ENCODE assay signal across 19 mouse cellular contexts in the genomic region with DNA sequence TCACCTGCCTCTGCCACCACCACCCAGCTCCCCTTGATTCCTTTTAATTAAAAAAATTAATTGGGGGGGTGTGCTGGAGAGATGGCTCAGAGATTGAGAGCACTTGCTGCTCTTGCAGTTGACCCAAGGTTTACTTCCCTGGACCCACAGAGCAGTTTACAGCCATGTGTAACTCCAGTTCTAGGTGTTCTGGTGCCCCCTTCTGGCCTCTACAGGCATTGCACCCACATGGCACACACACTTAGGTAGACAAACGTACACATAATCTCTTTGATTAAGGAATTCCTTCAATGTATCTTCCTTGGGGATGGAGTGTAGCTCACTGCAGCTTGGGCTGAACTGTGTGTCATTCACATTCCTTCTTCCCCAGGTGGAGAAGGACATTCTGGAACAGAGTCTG. TPM values are rescaled to one million over a fixed set of nuclear protein-coding genes. Genes with fewer than 3 reads are reported as not detected.
DNase-seq lines count a peak whose midpoint lies in the region; ATAC-seq and TF ChIP-seq lines count a peak whose summit lies in the region.
"Had no signal": no experiment of that assay in that cellular context is flagged by ENCODE, and none has a peak within 500 bp of the region (broad histone marks: within the 10 kb centered on the region; RNA-seq: fewer than 3 reads in every experiment).

No protein-coding gene starts in this region.

- no peaks in the 10 kb centered on the region for H3K4me1 ChIP-seq in heart, postnatal 0 days (ENCODE audit: control insufficient read depth, insufficient read depth)
- H3K4me1 ChIP-seq in heart, embryonic 10.5 days, result no peaks in the 10 kb centered on the region
- H3K4me1 ChIP-seq in lung, postnatal 0 days (ENCODE audit: insufficient read depth, low read depth, low read length), result no peaks in the 10 kb centered on the region
- no peaks in the 10 kb centered on the region for H3K4me1 ChIP-seq in stomach, postnatal 0 days (replicated peaks; ENCODE audit: control insufficient read depth, insufficient read depth)
- H3K4me1 ChIP-seq in hindbrain, embryonic 11.5 days (replicated peaks; ENCODE audit: control insufficient read depth, insufficient read depth, low read length), result no peaks in the 10 kb centered on the region
- H3K4me1 ChIP-seq: embryonic facial prominence, embryonic 13.5 days; limb, embryonic 13.5 days had no signal

- no peak for DNase-seq in heart, postnatal 0 days (ENCODE audit: low spot score)
- no peak for DNase-seq in heart, embryonic 10.5 days (ENCODE audit: low spot score)
- DNase-seq in lung, postnatal 0 days (ENCODE audit: low spot score), result no peak
- no peak for DNase-seq in lung, postnatal 4 days
- peak; percentile 80 for DNase-seq in R1 (ENCODE audit: low read depth, low spot score)
- no peak for DNase-seq in stomach, postnatal 0 days (ENCODE audit: low spot score)
- no peak for DNase-seq in hindbrain, embryonic 11.5 days (ENCODE audit: low spot score)
- DNase-seq in Muller cell, postnatal 12 days (ENCODE audit: inconsistent ontology term), result no peak
- DNase-seq: adrenal gland, postnatal 36 days; cerebellum, adult 11-12 months; heart, postnatal 36 days; kidney, adult 11 months; lung, postnatal 10 days; right cerebral cortex, postnatal 4 days; thymus, postnatal 25 days had no signal

- WGBS in heart, postnatal 0 days, result 50% methylated on average over 1 of the region's 1 CpGs
- WGBS in heart, embryonic 10.5 days, result 72% methylated on average over 1 of the region's 1 CpGs
- 81% methylated on average over 1 of the region's 1 CpGs for WGBS in lung, postnatal 0 days
- 77% methylated on average over 1 of the region's 1 CpGs for WGBS in stomach, postnatal 0 days
- 78% methylated on average over 1 of the region's 1 CpGs for WGBS in hindbrain, embryonic 11.5 days

- H3K27ac ChIP-seq in heart, postnatal 0 days (ENCODE audit: low read depth), result no peak overlapping the region
- no peak overlapping the region for H3K27ac ChIP-seq in heart, embryonic 10.5 days
- no peak overlapping the region for H3K27ac ChIP-seq in lung, postnatal 0 days (ENCODE audit: low read length)
- H3K27ac ChIP-seq in stomach, postnatal 0 days (replicated peaks), result no peak overlapping the region
- H3K27ac ChIP-seq in hindbrain, embryonic 11.5 days (ENCODE audit: low read depth, low read length), result no peak overlapping the region
- H3K27ac ChIP-seq: embryonic facial prominence, embryonic 13.5 days; limb, embryonic 13.5 days had no signal

- no peaks in the 10 kb centered on the region for H3K27me3 ChIP-seq in heart, postnatal 0 days (ENCODE audit: control insufficient read depth, insufficient read depth, low read length)
- H3K27me3 ChIP-seq in heart, embryonic 10.5 days (ENCODE audit: insufficient read depth, poor library complexity, severe bottlenecking), result peaks cover 38% of the 10 kb centered on the region
- no peaks in the 10 kb centered on the region for H3K27me3 ChIP-seq in lung, postnatal 0 days (replicated peaks; ENCODE audit: insufficient read depth, low read length)
- H3K27me3 ChIP-seq in stomach, postnatal 0 days (ENCODE audit: control insufficient read depth, insufficient read depth, low read length), result no peaks in the 10 kb centered on the region
- no peaks in the 10 kb centered on the region for H3K27me3 ChIP-seq in hindbrain, embryonic 11.5 days (ENCODE audit: control insufficient read depth, insufficient read depth, low read length)

- no peak overlapping the region for H3K4me3 ChIP-seq in heart, postnatal 0 days (ENCODE audit: low read depth, low read length)
- no peak overlapping the region for H3K4me3 ChIP-seq in heart, embryonic 10.5 days
- H3K4me3 ChIP-seq in lung, postnatal 0 days (ENCODE audit: low read depth, low read length), result no peak overlapping the region
- H3K4me3 ChIP-seq in stomach, postnatal 0 days (ENCODE audit: low read depth, low read length), result no peak overlapping the region
- no peak overlapping the region for H3K4me3 ChIP-seq in hindbrain, embryonic 11.5 days (ENCODE audit: low read depth, low read length)
- H3K4me3 ChIP-seq: embryonic facial prominence, embryonic 13.5 days; limb, embryonic 13.5 days had no signal

- no peaks in the 10 kb centered on the region; the same call in 1 of the 2 replicates for H3K9me3 ChIP-seq in heart, postnatal 0 days (replicated peaks; ENCODE audit: control insufficient read depth, low read length)
- 0 out of 2 replicates have a peak, but pooled peaks cover 2% of the 10 kb centered on the region for H3K9me3 ChIP-seq in heart, embryonic 10.5 days
- H3K9me3 ChIP-seq in lung, postnatal 0 days (ENCODE audit: low read length), result no peaks in the 10 kb centered on the region
- H3K9me3 ChIP-seq in stomach, postnatal 0 days (ENCODE audit: control insufficient read depth, low read length), result no peaks in the 10 kb centered on the region
- H3K9me3 ChIP-seq in hindbrain, embryonic 11.5 days (ENCODE audit: control insufficient read depth, low read length), result peaks cover 3% of the 10 kb centered on the region; the same call in 1 of the 2 replicates
- H3K9me3 ChIP-seq: limb, embryonic 13.5 days had no signal

- H3K9ac ChIP-seq in heart, postnatal 0 days (replicated peaks; ENCODE audit: low read depth, low read length), result no peak overlapping the region
- no peak overlapping the region for H3K9ac ChIP-seq in lung, postnatal 0 days (replicated peaks; ENCODE audit: low read depth)
- no peak overlapping the region for H3K9ac ChIP-seq in stomach, postnatal 0 days (ENCODE audit: low read length)
- H3K9ac ChIP-seq in hindbrain, embryonic 11.5 days (ENCODE audit: low read depth, low read length), result no peak overlapping the region
- H3K9ac ChIP-seq: embryonic facial prominence, embryonic 13.5 days; limb, embryonic 13.5 days had no signal

- ATAC-seq in heart, postnatal 0 days (ENCODE audit: insufficient read depth, low read depth), result no peak
- no peak for ATAC-seq in lung, postnatal 0 days
- no peak for ATAC-seq in stomach, postnatal 0 days (ENCODE audit: low FRiP score, low TSS enrichment)
- ATAC-seq in hindbrain, embryonic 11.5 days (ENCODE audit: low FRiP score), result no peak

- no peaks in the 10 kb centered on the region for H3K36me3 ChIP-seq in heart, postnatal 0 days (replicated peaks; ENCODE audit: control insufficient read depth, insufficient read depth, low read length)
- no peaks in the 10 kb centered on the region for H3K36me3 ChIP-seq in heart, embryonic 10.5 days
- H3K36me3 ChIP-seq in lung, postnatal 0 days (ENCODE audit: insufficient read depth, low read length), result no peaks in the 10 kb centered on the region
- no peaks in the 10 kb centered on the region for H3K36me3 ChIP-seq in stomach, postnatal 0 days (ENCODE audit: control insufficient read depth, insufficient read depth, low read length)
- H3K36me3 ChIP-seq in hindbrain, embryonic 11.5 days (ENCODE audit: control insufficient read depth, insufficient read depth, low read length), result no peaks in the 10 kb centered on the region
- H3K36me3 ChIP-seq: embryonic facial prominence, embryonic 13.5 days; limb, embryonic 13.5 days had no signal

- 0 out of 2 replicates have a peak, but pooled peaks have one; percentile 2 for TF ChIP-seq CTCF in heart, postnatal 0 days (IDR thresholded peaks at IDR 0.05; ENCODE audit: low read depth)
- TF ChIP-seq CTCF in lung, postnatal 0 days (IDR thresholded peaks at IDR 0.05), result peak; percentile 42
- peak; percentile 50 for TF ChIP-seq CTCF in stomach, postnatal 0 days (IDR thresholded peaks at IDR 0.05; ENCODE audit: low read depth)

- no peak for TF ChIP-seq EP300 in heart, postnatal 0 days (IDR thresholded peaks at IDR 0.05; ENCODE audit: low read depth)
- TF ChIP-seq EP300 in lung, postnatal 0 days (IDR thresholded peaks at IDR 0.05), result no peak
- no peak for TF ChIP-seq EP300 in stomach, postnatal 0 days (optimal IDR thresholded peaks at IDR 0.05)

- no peak overlapping the region for H3K4me2 ChIP-seq in heart, postnatal 0 days (ENCODE audit: low read depth, low read length)
- no peak overlapping the region for H3K4me2 ChIP-seq in lung, postnatal 0 days (replicated peaks; ENCODE audit: low read depth, low read length)
- H3K4me2 ChIP-seq in stomach, postnatal 0 days (replicated peaks; ENCODE audit: low read depth), result no peak overlapping the region
- H3K4me2 ChIP-seq in hindbrain, embryonic 11.5 days (replicated peaks; ENCODE audit: low read depth, low read length), result no peak overlapping the region
- H3K4me2 ChIP-seq: embryonic facial prominence, embryonic 13.5 days; limb, embryonic 13.5 days; midbrain, embryonic 11.5 days had no signal

RNA-seq across cellular contexts. Expression of a gene that starts 17.5 kb away (rescaled TPM):
- total RNA-seq in heart, postnatal 0 days (2014; rRNA removed; ENCODE audit: low replicate concordance), result 0.66 and 1.2 TPM in 2 replicates
- 0.41 and 0.48 TPM in 2 replicates for polyA plus RNA-seq in heart, postnatal 0 days (2015; fragmentation: Nextera tagmentation; extraction: Ambion mirVana)
- polyA plus RNA-seq in heart, embryonic 10.5 days (2016; fragmentation: Nextera tagmentation; extraction: Ambion mirVana), result 0.24 and 0.48 TPM in 2 replicates
- polyA plus RNA-seq in lung, postnatal 0 days (2015; fragmentation: Nextera tagmentation; extraction: Ambion mirVana), result 0.06 TPM in 1 of 2 replicates, not detected in the other
- 1.8 and 1.9 TPM in 2 replicates for polyA plus RNA-seq in stomach, postnatal 0 days (2015; fragmentation: Nextera tagmentation; extraction: Ambion mirVana)
- polyA plus RNA-seq in hindbrain, embryonic 11.5 days (2014; fragmentation: Nextera tagmentation; extraction: Ambion mirVana), result not detected in 2 replicates
- polyA plus RNA-seq: forebrain, embryonic 11.5 days; midbrain, embryonic 11.5 days had no signal

RNA-seq across cellular contexts. Expression of a gene that starts 25.2 kb away (rescaled TPM):
- total RNA-seq in heart, postnatal 0 days (2014; rRNA removed; ENCODE audit: low replicate concordance), result 156 and 157 TPM in 2 replicates
- polyA plus RNA-seq in heart, postnatal 0 days (2015; fragmentation: Nextera tagmentation; extraction: Ambion mirVana), result 197 and 212 TPM in 2 replicates
- polyA plus RNA-seq in heart, embryonic 10.5 days (2016; fragmentation: Nextera tagmentation; extraction: Ambion mirVana), result 366 and 405 TPM in 2 replicates
- polyA plus RNA-seq in lung, postnatal 0 days (2015; fragmentation: Nextera tagmentation; extraction: Ambion mirVana), result 187 and 207 TPM in 2 replicates
- polyA plus RNA-seq in stomach, postnatal 0 days (2015; fragmentation: Nextera tagmentation; extraction: Ambion mirVana), result 183 and 197 TPM in 2 replicates
- 378 and 385 TPM in 2 replicates for polyA plus RNA-seq in hindbrain, embryonic 11.5 days (2014; fragmentation: Nextera tagmentation; extraction: Ambion mirVana)

RNA-seq across cellular contexts. Expression of a gene that starts 30.3 kb away (rescaled TPM):
- 3.1 and 14.8 TPM in 2 replicates for total RNA-seq in heart, postnatal 0 days (2014; rRNA removed; ENCODE audit: low replicate concordance)
- polyA plus RNA-seq in heart, postnatal 0 days (2015; fragmentation: Nextera tagmentation; extraction: Ambion mirVana), result 4.7 and 6.5 TPM in 2 replicates
- 7.1 and 7.9 TPM in 2 replicates for polyA plus RNA-seq in heart, embryonic 10.5 days (2016; fragmentation: Nextera tagmentation; extraction: Ambion mirVana)
- 12.6 TPM in 2 replicates for polyA plus RNA-seq in lung, postnatal 0 days (2015; fragmentation: Nextera tagmentation; extraction: Ambion mirVana)
- 6.7 and 7.7 TPM in 2 replicates for polyA plus RNA-seq in stomach, postnatal 0 days (2015; fragmentation: Nextera tagmentation; extraction: Ambion mirVana)
- polyA plus RNA-seq in hindbrain, embryonic 11.5 days (2014; fragmentation: Nextera tagmentation; extraction: Ambion mirVana), result 4.4 and 6.0 TPM in 2 replicates

RNA-seq across cellular contexts. Expression of a gene that starts 30.3 kb away (rescaled TPM):
- total RNA-seq in heart, postnatal 0 days (2014; rRNA removed; ENCODE audit: low replicate concordance), result 4.0 and 4.4 TPM in 2 replicates
- polyA plus RNA-seq in heart, postnatal 0 days (2015; fragmentation: Nextera tagmentation; extraction: Ambion mirVana), result 5.2 and 7.0 TPM in 2 replicates
- 10.8 and 11.2 TPM in 2 replicates for polyA plus RNA-seq in heart, embryonic 10.5 days (2016; fragmentation: Nextera tagmentation; extraction: Ambion mirVana)
- 11.6 and 12.0 TPM in 2 replicates for polyA plus RNA-seq in lung, postnatal 0 days (2015; fragmentation: Nextera tagmentation; extraction: Ambion mirVana)
- 3.6 and 4.7 TPM in 2 replicates for polyA plus RNA-seq in stomach, postnatal 0 days (2015; fragmentation: Nextera tagmentation; extraction: Ambion mirVana)
- 3.3 and 3.8 TPM in 2 replicates for polyA plus RNA-seq in hindbrain, embryonic 11.5 days (2014; fragmentation: Nextera tagmentation; extraction: Ambion mirVana)

RNA-seq across cellular contexts. Expression of a gene that starts 57.4 kb away (rescaled TPM):
- total RNA-seq in heart, postnatal 0 days (2014; rRNA removed; ENCODE audit: low replicate concordance), result 91.1 and 158 TPM in 2 replicates
- polyA plus RNA-seq in heart, postnatal 0 days (2015; fragmentation: Nextera tagmentation; extraction: Ambion mirVana), result 51.8 and 56.3 TPM in 2 replicates
- polyA plus RNA-seq in heart, embryonic 10.5 days (2016; fragmentation: Nextera tagmentation; extraction: Ambion mirVana), result 57.3 and 97.3 TPM in 2 replicates
- 39.1 and 45.1 TPM in 2 replicates for polyA plus RNA-seq in lung, postnatal 0 days (2015; fragmentation: Nextera tagmentation; extraction: Ambion mirVana)
- 30.8 and 35.5 TPM in 2 replicates for polyA plus RNA-seq in stomach, postnatal 0 days (2015; fragmentation: Nextera tagmentation; extraction: Ambion mirVana)
- 12.6 and 15.3 TPM in 2 replicates for polyA plus RNA-seq in hindbrain, embryonic 11.5 days (2014; fragmentation: Nextera tagmentation; extraction: Ambion mirVana)
